Mouse (Mus musculus) regulatory T cell (primary cell): Measurements from ENCODE around the gene Rabgap1l.

Experiments
- in situ Hi-C: fragments of 300-600 bp; cut with MboI, MseI; formaldehyde crosslinking; loops from one replicate; pipeline ENCODE4 v1.15.1; 2025; ENCODE audit warnings: high pct_unique_total_duplicates

The Rabgap1l gene

DNA sequence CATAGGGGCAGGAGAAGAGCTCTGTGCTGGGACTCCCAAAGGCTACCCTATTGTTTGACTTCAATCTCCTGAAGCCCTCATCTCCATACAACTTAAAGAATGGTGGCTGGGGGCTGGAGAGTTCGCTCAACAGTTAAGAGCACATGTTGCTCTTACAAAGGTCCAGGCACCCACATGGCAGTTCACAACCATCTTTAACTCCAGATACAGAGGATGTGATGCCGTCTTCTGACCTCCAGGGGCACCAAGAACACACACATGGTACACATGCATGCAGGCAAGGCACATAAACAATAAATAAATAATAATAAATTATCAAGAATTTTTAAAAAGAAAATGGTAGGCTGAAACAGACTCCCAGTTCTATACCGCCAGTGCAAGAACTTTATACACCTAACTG, 3.1 kb downstream of the Rabgap1l start:
- in situ Hi-C loops = loop anchor here (25.0 kb wide), 1 partner anchor 753 kb away; the partner anchor contains the start of gene 4930523C07Rik

DNA sequence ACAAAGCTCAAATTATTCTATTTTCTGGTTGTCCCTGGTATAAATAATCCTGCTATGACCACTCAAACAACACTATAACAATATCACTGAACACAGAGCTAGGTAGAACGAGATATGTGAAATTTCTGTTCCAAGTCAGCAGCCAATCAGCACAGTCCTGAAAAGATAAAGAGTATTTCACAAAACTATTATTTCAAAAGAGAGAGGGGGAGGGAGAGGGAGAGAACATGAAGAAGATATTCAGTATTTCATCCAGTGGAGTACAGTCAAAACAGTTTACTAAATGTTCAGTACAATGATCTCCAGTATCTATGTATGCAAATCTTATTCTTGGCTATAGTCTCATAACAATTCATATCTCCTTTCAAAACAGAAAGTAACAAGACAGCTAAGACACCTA, 5.1 kb downstream of the Rabgap1l start:
- in situ Hi-C loops = loop anchor here (25.0 kb wide), 1 partner anchor 751 kb away; the partner anchor contains the start of gene 4930523C07Rik

DNA sequence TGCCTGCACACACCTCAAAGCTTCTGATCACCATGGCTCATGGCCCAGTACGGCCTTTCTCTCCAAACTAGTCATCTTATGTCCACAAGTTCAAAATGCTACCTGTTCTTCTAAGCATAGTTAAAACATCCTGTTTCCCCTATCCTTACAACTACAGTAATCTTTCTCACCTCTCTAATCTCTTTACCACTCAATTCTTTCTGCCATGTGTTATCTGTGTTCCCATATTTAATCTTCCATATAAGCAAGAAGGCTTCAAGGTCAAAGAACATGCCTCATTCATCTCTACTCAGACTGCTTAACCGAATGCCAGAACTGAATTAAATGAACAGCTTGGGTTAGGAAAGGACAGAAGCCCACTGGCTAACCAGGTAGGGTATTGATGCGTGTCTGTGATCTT, 5.8 kb downstream of the Rabgap1l start:
- in situ Hi-C loops = loop anchor here (25.0 kb wide), 1 partner anchor 750 kb away; the partner anchor contains the start of gene 4930523C07Rik

DNA sequence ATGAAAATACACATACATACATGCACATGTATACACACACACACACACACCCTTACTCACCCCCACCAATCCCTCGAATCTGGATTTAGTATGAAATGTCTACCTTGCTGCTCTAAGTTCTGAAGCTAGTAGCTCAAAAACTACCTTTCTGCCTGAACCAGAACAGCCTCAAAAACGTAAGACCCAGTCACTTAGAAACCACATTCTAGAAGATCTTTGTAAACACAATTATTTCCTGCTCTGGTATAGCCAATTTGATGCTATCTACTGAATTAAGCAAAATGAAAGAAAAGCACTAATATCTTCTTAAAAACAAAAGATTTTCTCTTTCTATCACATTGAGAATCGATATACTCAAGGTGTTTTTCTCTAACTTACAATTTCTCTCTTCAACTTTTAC, 6.4 kb downstream of the Rabgap1l start:
- in situ Hi-C loops = loop anchor here (25.0 kb wide), 1 partner anchor 749 kb away; the partner anchor contains the start of gene 4930523C07Rik

DNA sequence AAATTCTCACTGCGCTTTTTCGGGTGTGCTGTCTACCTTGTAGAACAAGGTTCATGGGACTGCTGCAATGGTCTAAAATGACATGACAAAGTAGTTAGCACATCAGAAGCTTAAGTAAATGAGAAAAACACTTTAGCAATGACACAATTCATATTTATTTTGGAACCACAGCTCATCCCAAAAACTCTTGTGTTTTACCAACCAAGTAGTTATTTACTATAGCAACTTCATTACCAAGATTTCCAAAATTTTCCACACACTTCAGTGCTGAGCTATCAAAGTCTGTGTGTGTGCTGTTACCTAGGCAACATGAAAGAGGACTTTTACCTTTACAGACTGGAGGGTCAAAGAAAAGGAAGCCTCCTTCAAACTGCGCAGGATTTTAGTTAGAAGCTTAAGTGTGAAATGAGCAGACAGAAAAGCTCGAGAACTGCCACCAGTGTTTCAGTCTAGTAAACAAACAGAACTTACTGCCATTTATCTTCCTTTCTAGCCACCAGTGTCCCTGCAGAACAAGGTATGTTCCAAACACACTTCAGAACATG, 7.3 kb downstream of the Rabgap1l start:
- in situ Hi-C loops = loop anchor here (25.0 kb wide), 1 partner anchor 748 kb away; the partner anchor contains the start of gene 4930523C07Rik

DNA sequence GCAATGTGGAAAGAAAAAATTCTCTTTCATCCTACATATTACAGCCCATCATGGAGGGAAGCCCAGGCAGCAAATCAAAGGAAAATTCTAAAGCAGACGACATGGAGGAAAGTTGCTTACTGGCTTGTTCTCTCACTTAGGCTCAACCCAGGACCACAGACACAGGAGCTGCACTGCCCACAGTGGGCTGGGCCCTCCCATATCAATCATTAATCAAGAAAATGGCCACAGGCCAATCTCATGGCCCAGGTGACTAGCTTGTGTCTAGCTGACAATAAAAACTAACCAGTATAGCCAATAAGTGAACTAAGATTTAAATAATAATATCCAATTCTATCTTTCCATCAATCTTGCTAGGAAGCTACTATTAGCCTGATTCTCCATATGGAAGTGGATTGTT, 8.9 kb downstream of the Rabgap1l start:
- in situ Hi-C loops = loop anchor here (25.0 kb wide), 1 partner anchor 747 kb away; the partner anchor contains the start of gene 4930523C07Rik

DNA sequence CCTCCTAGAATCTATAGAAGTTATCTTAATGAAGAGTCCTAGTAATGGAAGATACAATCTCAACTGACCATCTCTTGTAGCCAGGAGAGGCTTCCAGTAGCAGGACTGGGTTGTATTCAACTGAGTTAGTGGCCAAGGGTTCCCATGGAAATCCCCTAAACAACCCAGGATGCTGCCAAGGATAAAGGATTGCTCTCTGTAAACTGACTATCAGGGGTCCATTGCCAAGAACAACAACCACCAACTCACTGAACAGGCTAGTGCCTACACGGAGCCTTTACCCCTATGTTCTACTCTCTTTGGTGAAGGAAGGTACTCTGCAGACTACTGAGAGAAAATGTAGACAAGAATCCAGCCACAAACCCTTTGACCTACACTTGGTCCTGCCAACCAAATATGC, 18.8 kb downstream of the Rabgap1l start:
- in situ Hi-C loops = no loop called here

DNA sequence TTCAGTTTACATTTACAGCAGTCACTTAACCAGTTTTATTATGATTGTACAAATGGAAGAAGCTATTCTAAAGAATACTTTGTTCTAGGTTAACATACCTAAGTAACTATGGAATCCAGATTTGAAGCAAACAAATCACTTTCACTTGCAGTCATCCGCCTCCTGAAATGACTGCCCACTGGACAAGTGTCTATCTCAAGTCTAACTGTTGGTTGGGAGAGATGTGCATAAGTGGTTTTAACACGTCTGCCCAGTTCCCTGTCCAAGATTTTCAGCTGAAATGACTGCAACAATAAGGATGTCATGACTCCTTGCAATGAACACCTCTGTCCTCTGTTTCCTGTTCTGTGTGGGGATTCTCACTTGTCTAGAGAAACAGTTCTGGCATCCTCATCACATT, 27.4 kb downstream of the Rabgap1l start:
- in situ Hi-C loops = no loop called here

DNA sequence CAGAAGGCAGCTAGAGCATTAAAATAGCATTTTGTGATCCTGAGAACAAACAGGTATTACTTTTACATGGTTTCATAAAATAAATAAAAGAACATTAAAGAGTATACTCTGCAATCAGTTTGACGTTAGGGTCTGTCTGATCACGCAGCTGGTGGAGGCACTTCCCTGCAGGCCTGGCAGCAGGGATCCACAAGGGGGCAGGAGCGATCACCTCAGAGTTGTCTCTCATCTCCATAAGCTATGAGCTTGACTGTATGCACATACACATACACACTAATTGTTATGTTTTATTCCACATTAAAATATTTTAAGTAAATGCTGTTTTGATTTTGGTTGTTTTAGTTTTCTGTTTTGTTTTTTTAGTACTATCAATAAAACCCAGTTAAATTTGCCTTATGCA, 34.8 kb downstream of the Rabgap1l start:
- in situ Hi-C loops = no loop called here

DNA sequence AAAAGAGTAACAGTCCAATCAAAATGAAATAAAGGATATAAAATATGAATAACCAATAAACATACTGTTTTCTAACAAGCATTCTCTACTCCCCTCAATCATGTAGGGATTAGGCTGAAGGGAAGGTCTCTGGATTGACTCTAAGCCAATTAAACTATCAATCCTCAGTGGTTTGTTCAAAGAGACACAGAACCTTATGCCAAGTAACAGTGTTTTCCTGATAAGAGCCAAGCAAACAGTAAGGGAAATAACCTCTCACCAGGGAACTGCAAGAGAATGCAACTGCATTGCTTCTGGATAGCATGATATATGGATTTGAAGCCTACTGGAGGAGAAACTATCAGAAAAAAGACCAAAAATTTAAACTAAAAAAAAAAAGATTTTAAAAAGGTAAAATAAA, 37.7 kb downstream of the Rabgap1l start:
- in situ Hi-C loops = no loop called here

DNA sequence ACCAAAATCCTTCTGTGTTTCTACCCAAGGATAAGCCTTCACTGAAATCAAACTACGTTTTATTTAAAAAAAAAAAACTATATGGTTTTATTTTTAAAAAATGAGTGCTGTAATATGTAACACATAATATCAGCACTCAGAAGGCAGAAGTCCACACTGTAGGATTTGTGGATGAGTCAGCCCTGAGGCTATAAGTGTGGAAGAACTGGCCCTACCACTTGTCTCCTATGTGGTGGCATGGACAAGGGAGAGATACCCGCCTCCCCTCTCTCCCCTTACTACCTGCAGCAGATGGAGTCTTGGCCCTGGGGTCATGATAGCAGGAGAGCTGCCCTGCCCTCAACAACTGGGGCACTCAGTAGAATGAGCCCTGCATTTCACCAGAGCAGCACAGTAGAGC, 42.4 kb downstream of the Rabgap1l start:
- in situ Hi-C loops = no loop called here

DNA sequence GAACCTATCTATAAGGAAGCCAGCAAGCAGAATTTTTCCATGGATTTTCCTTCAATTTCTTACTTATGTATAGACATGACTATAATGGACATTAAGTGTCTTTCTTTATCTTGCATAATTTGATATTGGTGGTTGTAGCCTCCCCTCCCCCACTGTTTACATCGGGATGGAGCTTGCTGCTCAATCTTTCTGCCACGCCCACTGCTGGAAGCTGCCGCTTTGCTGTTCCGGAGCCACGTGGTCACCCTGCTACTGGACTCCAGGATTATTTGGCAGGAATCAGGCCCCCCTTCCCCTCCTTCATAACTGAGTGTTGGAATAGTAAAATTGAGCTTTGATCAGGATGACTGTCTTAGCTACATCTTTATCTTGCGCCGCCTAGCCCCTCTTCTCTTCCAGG, 46.2 kb downstream of the Rabgap1l start:
- in situ Hi-C loops = loop anchor here (10.0 kb wide), 1 partner anchor 118 kb away; no protein-coding TSS in a partner anchor

DNA sequence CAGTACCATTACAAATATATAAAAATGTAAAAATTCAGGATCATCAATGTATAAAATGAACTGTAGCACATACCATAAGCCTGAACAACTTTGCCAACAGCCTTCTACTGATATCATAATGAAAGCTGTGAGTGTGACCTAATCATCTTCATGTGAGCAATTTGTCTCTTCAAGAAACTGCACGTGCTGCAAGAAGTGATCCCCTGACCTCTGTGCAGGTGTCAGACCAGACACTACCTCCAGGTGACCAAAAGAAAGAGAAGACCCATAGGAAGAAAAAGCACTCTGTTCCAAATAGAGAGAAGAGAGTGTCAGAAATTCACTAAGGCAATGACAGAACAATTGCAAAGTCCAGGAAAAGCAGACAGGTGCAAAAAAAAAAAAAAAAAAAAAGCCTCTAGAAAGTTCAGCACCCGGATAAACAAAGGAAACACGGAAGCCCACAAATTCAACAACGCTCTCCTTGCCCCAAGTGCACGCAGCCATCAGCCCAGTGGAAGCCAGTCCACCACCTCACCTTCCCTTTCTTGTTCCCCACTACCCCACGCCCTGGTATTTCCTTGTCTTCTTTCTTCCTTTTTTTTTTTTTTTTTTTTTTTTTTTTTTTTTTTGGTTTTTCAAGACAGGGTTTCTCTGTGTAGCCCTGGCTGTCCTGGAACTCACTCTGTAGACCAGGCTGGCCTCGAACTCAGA, 47.6 kb downstream of the Rabgap1l start:
- in situ Hi-C loops = loop anchor here (10.0 kb wide), 1 partner anchor 119 kb away; no protein-coding TSS in a partner anchor

DNA sequence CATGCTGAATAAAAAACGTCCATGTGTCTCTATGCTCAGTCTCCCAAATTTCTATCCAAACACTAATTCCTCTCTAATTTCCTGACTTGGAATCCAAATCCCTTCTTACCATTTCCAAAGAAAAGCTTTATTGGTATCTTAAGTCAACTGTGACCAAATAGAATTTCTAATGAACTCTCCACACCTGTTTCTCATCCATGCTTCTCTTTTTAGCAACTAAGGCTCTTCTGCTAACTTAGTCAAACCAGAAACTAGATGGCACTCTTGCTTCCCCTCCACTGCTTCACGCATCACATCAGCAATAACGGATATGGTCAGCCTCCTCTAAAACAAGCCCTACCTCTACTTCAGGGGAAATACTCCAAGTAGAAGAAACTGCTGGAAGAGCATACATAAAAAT, 49.0 kb downstream of the Rabgap1l start:
- in situ Hi-C loops = loop anchor here (10.0 kb wide), 1 partner anchor 121 kb away; no protein-coding TSS in a partner anchor

DNA sequence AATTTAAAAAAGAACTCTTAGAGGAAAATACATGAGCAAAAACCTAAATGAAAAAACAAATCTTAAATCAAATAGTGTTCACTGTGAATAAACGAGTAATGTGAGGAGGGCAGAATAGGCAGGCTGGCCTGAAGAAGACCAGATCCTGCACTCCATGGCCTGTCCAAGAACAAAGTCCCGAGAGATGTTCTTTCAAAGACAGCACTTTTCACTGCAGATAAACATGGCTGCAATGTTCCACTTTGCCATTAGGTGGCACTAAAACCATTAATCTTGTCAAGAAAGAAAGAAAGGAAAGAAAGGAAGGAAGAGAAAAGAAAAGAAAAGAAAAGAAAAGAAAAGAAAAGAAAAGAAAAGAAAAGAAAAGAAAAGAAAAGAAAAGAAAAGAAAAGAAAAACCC, 49.8 kb downstream of the Rabgap1l start:
- in situ Hi-C loops = loop anchor here (10.0 kb wide), 1 partner anchor 122 kb away; no protein-coding TSS in a partner anchor

DNA sequence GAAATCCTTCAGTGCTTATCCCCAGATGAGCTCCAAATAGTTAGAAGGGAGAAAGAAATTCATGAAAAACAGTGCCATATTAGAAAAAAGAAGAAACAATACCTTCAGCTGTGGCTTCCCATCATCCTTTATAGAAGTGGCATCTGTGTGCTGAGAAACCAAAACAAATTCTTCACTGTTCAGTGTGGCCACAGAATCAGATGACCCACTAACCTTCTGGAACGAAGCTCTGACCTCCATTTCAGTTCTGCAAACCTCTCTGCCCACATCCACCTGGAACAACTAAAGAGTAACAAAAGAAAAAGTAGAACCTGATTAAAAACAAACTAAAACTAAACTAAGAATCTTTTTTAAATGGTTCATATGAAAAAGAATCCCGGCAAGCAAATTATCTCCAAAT, 52.4 kb downstream of the Rabgap1l start:
- in situ Hi-C loops = loop anchor here (10.0 kb wide), 1 partner anchor 124 kb away; no protein-coding TSS in a partner anchor

DNA sequence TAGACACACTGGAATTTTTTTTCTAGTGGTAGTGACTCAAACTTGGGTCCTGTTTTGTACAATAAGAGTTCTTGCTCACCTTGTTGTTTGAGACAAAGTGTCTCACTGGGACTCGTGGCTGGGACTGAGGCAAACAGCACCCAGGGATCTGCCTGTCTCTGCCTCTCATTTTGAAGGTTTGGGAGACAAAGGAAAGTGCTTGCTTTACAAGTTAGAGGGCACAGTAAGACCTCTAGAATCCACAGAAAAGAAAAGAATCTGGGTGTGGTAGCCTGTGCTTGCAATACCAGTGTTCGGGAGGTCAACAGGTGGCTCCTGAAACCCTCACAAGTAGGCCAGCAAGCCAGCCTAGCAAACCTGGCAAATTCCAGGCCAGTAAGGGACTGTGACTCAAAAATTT, 58.3 kb downstream of the Rabgap1l start:
- in situ Hi-C loops = loop anchor here (10.0 kb wide), 1 partner anchor 200 kb away; no protein-coding TSS in a partner anchor

DNA sequence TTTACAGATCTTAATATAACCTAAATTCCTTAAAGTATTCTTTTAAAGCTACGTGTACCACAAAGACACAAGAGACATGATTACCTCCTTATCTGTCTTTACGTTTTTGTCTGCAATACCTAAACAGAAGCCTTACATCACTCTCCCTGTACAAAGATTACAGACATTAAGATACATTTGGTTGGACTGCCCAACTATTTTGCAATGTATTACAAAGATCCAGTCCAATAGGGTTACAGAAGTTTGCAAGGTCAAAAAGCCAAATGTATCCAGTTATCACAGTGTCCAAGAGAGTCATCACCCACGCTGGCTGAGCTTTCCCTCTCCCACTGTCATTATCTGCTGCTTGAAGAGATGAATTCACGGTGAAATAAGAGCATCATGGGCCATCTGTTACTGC, 63.1 kb downstream of the Rabgap1l start:
- in situ Hi-C loops = loop anchor here (10.0 kb wide), 1 partner anchor 205 kb away; no protein-coding TSS in a partner anchor

DNA sequence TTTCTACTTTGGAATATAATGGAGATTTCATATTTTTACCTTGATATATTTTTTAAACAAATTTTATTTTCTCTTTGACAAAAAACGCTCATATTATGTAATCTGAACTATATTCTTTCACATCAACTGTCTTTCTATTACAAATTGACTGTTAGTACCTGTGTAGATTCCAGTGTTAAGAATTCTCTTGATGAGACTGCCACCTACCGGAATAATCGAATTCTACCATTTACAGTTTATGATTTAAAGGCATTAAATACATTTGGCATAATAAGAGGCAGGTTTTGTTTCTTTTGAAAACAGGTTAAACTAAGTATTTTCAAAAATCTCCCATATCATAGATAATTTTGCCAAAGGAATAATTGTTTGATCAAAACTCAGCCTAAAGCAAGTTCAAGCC, 75.3 kb downstream of the Rabgap1l start:
- in situ Hi-C loops = loop anchor here (10.0 kb wide), 1 partner anchor 313 kb away; no protein-coding TSS in a partner anchor

DNA sequence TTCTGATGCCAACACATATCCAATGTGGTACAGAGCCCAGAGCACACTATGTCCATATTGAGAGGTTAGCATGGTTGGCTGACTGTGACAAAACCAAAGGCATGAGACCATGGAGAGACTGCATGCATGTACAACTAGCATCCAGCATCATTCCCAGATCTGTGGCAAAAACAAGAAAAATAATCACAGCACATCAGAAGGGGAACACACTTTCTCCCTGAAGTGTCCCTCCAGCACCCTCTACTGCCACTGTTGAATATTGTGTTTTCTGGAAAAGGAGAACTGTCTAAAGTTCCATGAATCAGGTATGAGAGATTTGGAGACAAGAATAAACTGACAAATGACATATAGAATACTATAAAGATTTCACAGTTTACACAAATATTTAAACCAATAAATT, 78.3 kb downstream of the Rabgap1l start:
- in situ Hi-C loops = loop anchor here (10.0 kb wide), 1 partner anchor 310 kb away; no protein-coding TSS in a partner anchor

DNA sequence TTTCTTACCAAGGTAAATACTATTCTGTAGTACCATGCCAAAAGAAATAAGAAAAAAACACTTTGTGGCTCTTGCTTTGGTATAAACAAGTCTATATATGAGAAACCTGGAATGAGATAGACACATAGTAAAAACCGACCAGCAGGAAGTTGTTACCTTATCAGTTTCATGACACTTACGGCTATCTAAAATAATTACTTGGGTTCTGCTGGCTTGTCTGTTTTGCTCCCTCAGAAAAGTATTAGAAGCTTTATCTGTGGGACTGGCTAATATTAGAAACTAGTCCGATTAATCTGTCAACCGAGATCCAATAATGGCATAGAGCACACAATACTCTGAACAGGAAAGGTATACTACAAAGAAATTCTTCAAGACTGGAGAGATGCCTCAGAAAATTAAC, 79.1 kb downstream of the Rabgap1l start:
- in situ Hi-C loops = loop anchor here (10.0 kb wide), 1 partner anchor 309 kb away; no protein-coding TSS in a partner anchor

DNA sequence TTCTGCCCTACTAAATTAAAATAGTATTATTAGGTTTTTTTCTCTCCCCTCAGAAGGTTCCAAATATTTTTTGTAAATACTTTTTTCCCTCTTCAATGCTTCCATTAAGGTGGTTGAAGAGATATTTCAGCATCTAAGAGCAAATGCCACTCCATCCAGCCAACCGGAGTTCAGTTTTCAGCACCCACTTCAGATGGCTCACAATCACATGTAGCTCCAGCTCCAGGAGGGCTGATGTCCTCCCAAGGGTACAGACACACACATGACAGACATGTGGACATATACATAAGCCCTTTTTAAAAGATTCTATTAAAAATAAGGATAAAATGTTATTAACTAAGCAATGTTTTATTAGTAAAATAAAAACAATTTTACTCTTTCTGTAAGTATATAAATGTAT, 79.6 kb downstream of the Rabgap1l start:
- in situ Hi-C loops = loop anchor here (10.0 kb wide), 1 partner anchor 309 kb away; no protein-coding TSS in a partner anchor
